Mouse (Mus musculus) right cerebral cortex, postnatal 25 days (tissue): ENCODE measurements at regions not wholly inside any gene's neighbourhood (a gene's known extent, or its start where the extent isn't known, plus 50 kb on each side); places are given as distances from the start of the nearest gene placed in this dataset.

Experiments
- DNase-seq: peaks from one replicate; pipeline ENCODE4 v3.0.0; 2022

GRCm38 (mm10) chr5:43139813-43140212 lies 93.2 kb upstream of the Cpeb2 start:
- DNase-seq: no peak

- DNase-seq: no peak
Observed at GRCm38 (mm10) chr5:43145939-43146338, 87.0 kb upstream of the Cpeb2 start.

GRCm38 (mm10) chr5:43146928-43147327 lies 86.0 kb upstream of the Cpeb2 start:
- no peak for DNase-seq

- no peak for DNase-seq
Observed at GRCm38 (mm10) chr5:43148486-43148885, 84.5 kb upstream of the Cpeb2 start.

- no peak for DNase-seq
Observed at GRCm38 (mm10) chr5:43149559-43149958, 83.4 kb upstream of the Cpeb2 start.

- DNase-seq: no peak
Observed at GRCm38 (mm10) chr5:43151099-43151774, 81.7 kb upstream of the Cpeb2 start.

- no peak for DNase-seq
Observed at GRCm38 (mm10) chr5:43152119-43152611, 80.8 kb upstream of the Cpeb2 start.

- DNase-seq: no peak
Observed at GRCm38 (mm10) chr5:43152881-43153280, 80.1 kb upstream of the Cpeb2 start.

- no peak for DNase-seq
Observed at GRCm38 (mm10) chr5:43156771-43157170, 76.2 kb upstream of the Cpeb2 start.

- DNase-seq: no peak
Observed at GRCm38 (mm10) chr5:43160140-43160539, 72.8 kb upstream of the Cpeb2 start.

GRCm38 (mm10) chr5:43181475-43181874 lies 51.5 kb upstream of the Cpeb2 start:
- no peak for DNase-seq
